8 mouse cellular contexts compared by ENCODE assay signal in the genomic region with DNA sequence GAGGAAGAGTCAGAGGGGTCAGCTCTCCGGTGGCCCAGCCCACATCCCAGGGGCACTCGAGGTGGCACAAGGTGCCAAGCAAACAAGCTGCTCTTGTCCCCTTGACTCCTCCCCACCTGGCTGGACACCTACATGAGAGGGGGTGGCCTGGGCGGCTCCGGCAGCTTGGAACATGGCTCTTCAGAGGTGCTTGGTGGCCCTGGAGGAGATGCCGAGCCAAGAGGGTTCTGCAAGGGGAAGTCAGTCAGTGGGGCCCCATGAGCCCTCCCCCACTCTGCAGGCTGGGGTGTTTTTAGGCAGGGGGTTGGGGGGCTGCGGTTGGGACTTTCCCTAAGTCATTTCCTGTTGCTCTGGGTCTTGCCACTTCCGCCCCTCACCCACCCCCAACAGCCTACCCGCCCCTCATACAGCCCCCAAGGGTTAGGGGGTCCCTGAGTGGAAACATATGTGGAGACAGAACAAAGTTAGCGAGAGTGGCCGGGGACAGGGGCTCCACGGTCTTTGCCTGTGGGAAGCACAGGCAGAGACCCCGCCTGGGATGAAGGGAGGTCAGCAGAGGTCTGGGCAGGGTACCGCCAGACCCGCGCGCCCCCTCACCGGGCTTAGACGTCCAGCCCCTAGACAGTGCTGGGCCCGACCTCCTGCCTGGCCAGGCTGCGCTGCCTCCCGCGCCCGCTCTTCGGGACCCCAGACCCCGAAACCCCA. TPM values are rescaled to one million over a fixed set of nuclear protein-coding genes. Genes with fewer than 3 reads are reported as not detected.
DNase-seq lines count a peak whose midpoint lies in the region; ATAC-seq and TF ChIP-seq lines count a peak whose summit lies in the region.

No protein-coding gene starts in this region.

- no peaks in the 10 kb centered on the region for H3K9me3 ChIP-seq in heart, embryonic 11.5 days (replicated peaks; ENCODE audit: control insufficient read depth, low read length)
- H3K9me3 ChIP-seq in neural tube, embryonic 13.5 days = no peaks in the 10 kb centered on the region

- H3K9ac ChIP-seq in heart, embryonic 11.5 days (ENCODE audit: low read depth, low read length) = peak overlapping the region; percentile 94
- peak overlapping the region; percentile 97 for H3K9ac ChIP-seq in neural tube, embryonic 13.5 days

- peaks cover 29% of the 10 kb centered on the region for H3K36me3 ChIP-seq in heart, embryonic 11.5 days (ENCODE audit: control insufficient read depth, insufficient read depth, low read length)
- peaks cover 52% of the 10 kb centered on the region for H3K36me3 ChIP-seq in neural tube, embryonic 13.5 days

- peaks cover 24% of the 10 kb centered on the region for H3K4me1 ChIP-seq in heart, embryonic 11.5 days (ENCODE audit: control insufficient read depth, insufficient read depth, low read length)
- peaks cover 28% of the 10 kb centered on the region for H3K4me1 ChIP-seq in lung, adult 2 months (ENCODE audit: control insufficient read depth, insufficient read depth, low read length)
- peaks cover 56% of the 10 kb centered on the region for H3K4me1 ChIP-seq in neural tube, embryonic 13.5 days (replicated peaks)

- TF ChIP-seq POLR2A in lung, adult 2 months (IDR thresholded peaks at IDR 0.05; ENCODE audit: borderline replicate concordance, extremely low read depth, low read depth, low read length) = no peak

- peak overlapping the region; percentile 95 for H3K4me2 ChIP-seq in heart, embryonic 11.5 days
- H3K4me2 ChIP-seq in neural tube, embryonic 13.5 days = peak overlapping the region; percentile 89

- DNase-seq in right cerebral cortex, postnatal 10 days (ENCODE audit: low spot score in 2 of 2) = peak; percentile 72
- DNase-seq in right cerebral cortex, adult 2 months (ENCODE audit: low spot score in 2 of 2) = no peak
- peak; percentile 85 for DNase-seq in cerebellum, adult 9-11 months
- DNase-seq in kidney, adult 9 months = peak; percentile 45
- DNase-seq in lung, adult 2 months = peak; percentile 87
- no peak for DNase-seq in adipocyte (ENCODE audit: low spot score)

- no peaks in the 10 kb centered on the region for H3K27me3 ChIP-seq in heart, embryonic 11.5 days (ENCODE audit: control insufficient read depth, insufficient read depth, low read length)
- no peaks in the 10 kb centered on the region for H3K27me3 ChIP-seq in neural tube, embryonic 13.5 days

- WGBS in heart, embryonic 11.5 days (ENCODE audit: insufficient replicate concordance) = under 1% methylated on average over 25 of the region's 25 CpGs
- 2% methylated on average over 24 of the region's 25 CpGs for WGBS in lung, adult 2 months
- under 1% methylated on average over 21 of the region's 25 CpGs for WGBS in neural tube, embryonic 13.5 days

- ATAC-seq in heart, embryonic 11.5 days (replicated peaks; ENCODE audit: insufficient number of reproducible peaks, low FRiP score, low TSS enrichment) = peak; percentile 49; the same call in 1 of the 2 replicates
- peak; percentile 67 for ATAC-seq in neural tube, embryonic 13.5 days (ENCODE audit: low read depth)

- TF ChIP-seq CTCF in lung, adult 2 months (IDR thresholded peaks at IDR 0.05; ENCODE audit: insufficient read depth, low read length) = no peak

- H3K4me3 ChIP-seq in heart, embryonic 11.5 days (ENCODE audit: low read depth, low read length) = peak overlapping the region; percentile 90
- H3K4me3 ChIP-seq in lung, adult 2 months (replicated peaks; ENCODE audit: extremely low read depth, low read depth, low read length) = peak overlapping the region; percentile 78
- H3K4me3 ChIP-seq in neural tube, embryonic 13.5 days = peak overlapping the region; percentile 78

- H3K27ac ChIP-seq in heart, embryonic 11.5 days (ENCODE audit: low read depth, low read length) = peak overlapping the region; percentile 94
- H3K27ac ChIP-seq in neural tube, embryonic 13.5 days (replicated peaks) = peak overlapping the region; percentile 99

RNA-seq across cellular contexts. Expression of a gene that starts 1.3 kb away (rescaled TPM):
- polyA plus RNA-seq in heart, embryonic 11.5 days (2014; fragmentation: Nextera tagmentation; extraction: Ambion mirVana) = not detected in 2 replicates
- not detected in 2 replicates for polyA plus RNA-seq in lung, adult 2 months (2012; rRNA removed)
- polyA plus RNA-seq in neural tube, embryonic 13.5 days (2015; fragmentation: Nextera tagmentation; extraction: Ambion mirVana) = not detected in 2 replicates

RNA-seq across cellular contexts. Expression of a gene that starts 1.3 kb away (rescaled TPM):
- polyA plus RNA-seq in heart, embryonic 11.5 days (2014; fragmentation: Nextera tagmentation; extraction: Ambion mirVana) = 145 and 151 TPM in 2 replicates
- 72.7 and 114 TPM in 2 replicates for polyA plus RNA-seq in lung, adult 2 months (2012; rRNA removed)
- polyA plus RNA-seq in neural tube, embryonic 13.5 days (2015; fragmentation: Nextera tagmentation; extraction: Ambion mirVana) = 171 and 187 TPM in 2 replicates

RNA-seq across cellular contexts. Expression of a gene that starts 42.6 kb away (rescaled TPM):
- 22.4 and 26.6 TPM in 2 replicates for polyA plus RNA-seq in heart, embryonic 11.5 days (2014; fragmentation: Nextera tagmentation; extraction: Ambion mirVana)
- polyA plus RNA-seq in lung, adult 2 months (2012; rRNA removed) = 24.5 and 33.3 TPM in 2 replicates
- polyA plus RNA-seq in neural tube, embryonic 13.5 days (2015; fragmentation: Nextera tagmentation; extraction: Ambion mirVana) = 32.8 and 33.5 TPM in 2 replicates

RNA-seq across cellular contexts. Expression of a gene that starts 56.8 kb away (rescaled TPM):
- 58.9 and 91.1 TPM in 2 replicates for polyA plus RNA-seq in heart, embryonic 11.5 days (2014; fragmentation: Nextera tagmentation; extraction: Ambion mirVana)
- polyA plus RNA-seq in lung, adult 2 months (2012; rRNA removed) = 12.8 and 21.5 TPM in 2 replicates
- polyA plus RNA-seq in neural tube, embryonic 13.5 days (2015; fragmentation: Nextera tagmentation; extraction: Ambion mirVana) = 96.7 and 111 TPM in 2 replicates

RNA-seq across cellular contexts. Expression of a gene that starts 57.4 kb away (rescaled TPM):
- 45.3 and 58.3 TPM in 2 replicates for polyA plus RNA-seq in heart, embryonic 11.5 days (2014; fragmentation: Nextera tagmentation; extraction: Ambion mirVana)
- polyA plus RNA-seq in lung, adult 2 months (2012; rRNA removed) = 8.8 and 13.3 TPM in 2 replicates
- 87.1 and 89.8 TPM in 2 replicates for polyA plus RNA-seq in neural tube, embryonic 13.5 days (2015; fragmentation: Nextera tagmentation; extraction: Ambion mirVana)

Comparison
In these comparisons a context has a peak if more than half of its experiments do, and no peak if none do; other contexts are left out.
1. DNase-seq: peak in right cerebral cortex, postnatal 10 days (2 of 2), cerebellum, adult 9-11 months (single experiment), kidney, adult 9 months (single experiment) and lung, adult 2 months (single experiment); none in right cerebral cortex, adult 2 months (0 of 2) and adipocyte (single experiment).
2. Peak in every context shown above with its lines, with median percentiles within 50 percentile points of each other: H3K4me3 ChIP-seq.